Mouse (Mus musculus) neural tube, embryonic 12.5 days (tissue): ENCODE results near the gene Six3. TPM values are rescaled to one million over a fixed set of nuclear protein-coding genes. Genes with fewer than 3 reads are reported as not detected.
A peak's percentile ranks its signal among the peaks of the same experiment; 100 is the strongest.

Experiments used
- ATAC-seq: fragments of 200-750 bp; cut with Nextera tagmentation; 2 replicates; pipeline ENCODE4 v1.8.0; 2017; ENCODE audit warnings: low read depth, mild to moderate bottlenecking, moderate TSS enrichment, moderate library complexity; ENCODE audit not compliant: low FRiP score
- H3K27ac ChIP-seq: fragments of 300-500 bp; sonication (generic); 2 replicates; pipeline ENCODE4 v1.5.1; 2016
- H3K27me3 ChIP-seq: fragments of 300-500 bp; sonication (generic); replicated peaks from 2 replicates; pipeline ENCODE4 v1.6.1; 2016; ENCODE audit warnings: mild to moderate bottlenecking
- H3K36me3 ChIP-seq: fragments of 300-500 bp; sonication (generic); 2 replicates; pipeline ENCODE4 v1.6.1; 2016; ENCODE audit warnings: mild to moderate bottlenecking
- H3K4me1 ChIP-seq: fragments of 300-500 bp; sonication (generic); 2 replicates; pipeline ENCODE4 v1.6.1; 2016
- H3K4me2 ChIP-seq: fragments of 300-500 bp; sonication (generic); replicated peaks from 2 replicates; pipeline ENCODE4 v1.6.1; 2016; ENCODE audit warnings: mild to moderate bottlenecking
- H3K4me3 ChIP-seq: fragments of 300-500 bp; sonication (generic); 2 replicates; pipeline ENCODE4 v1.5.1; 2016
- H3K9ac ChIP-seq: fragments of 300-500 bp; sonication (generic); 2 replicates; pipeline ENCODE4 v1.6.1; 2016; ENCODE audit warnings: mild to moderate bottlenecking
- H3K9me3 ChIP-seq: fragments of 300-500 bp; sonication (generic); 2 replicates; pipeline ENCODE4 v1.6.1; 2016; ENCODE audit warnings: mild to moderate bottlenecking
- WGBS: fragments of 180-500 bp; shearing (Covaris S2); methylation state at CpG from one replicate; pipeline ENCODE4 v1.1.7; 2016; 5-methylcytosine and 5-hydroxymethylcytosine counted together
- polyA plus RNA-seq: library from polyadenylated mRNA; unstranded; fragments of >200 nt; fragmentation: Nextera tagmentation; extraction: Ambion mirVana; gene quantifications from 2 replicates; pipeline ENCODE4 v1.2.1, GENCODE M21; 2016

The Six3 gene
- polyA plus RNA-seq, 1 experiment from 2014 or later: not detected

GRCm38 (mm10) chr17:85614722-85615331 is 1.4 kb downstream of the Six3 start:
- H3K4me1 ChIP-seq: 0 out of 2 replicates have a peak, but pooled peaks cover 3% of the 10 kb centered on the region
- H3K9me3 ChIP-seq: no peaks in the 10 kb centered on the region
- no peak overlapping the region for H3K9ac ChIP-seq
- no peak overlapping the region for H3K4me3 ChIP-seq
- peaks cover 100% of the 10 kb centered on the region for H3K27me3 ChIP-seq
- WGBS: 2% methylated on average over 38 of the region's 38 CpGs
- no peak for ATAC-seq
- no peak overlapping the region for H3K27ac ChIP-seq
- no peaks in the 10 kb centered on the region for H3K36me3 ChIP-seq
- no peak overlapping the region for H3K4me2 ChIP-seq

DNA sequence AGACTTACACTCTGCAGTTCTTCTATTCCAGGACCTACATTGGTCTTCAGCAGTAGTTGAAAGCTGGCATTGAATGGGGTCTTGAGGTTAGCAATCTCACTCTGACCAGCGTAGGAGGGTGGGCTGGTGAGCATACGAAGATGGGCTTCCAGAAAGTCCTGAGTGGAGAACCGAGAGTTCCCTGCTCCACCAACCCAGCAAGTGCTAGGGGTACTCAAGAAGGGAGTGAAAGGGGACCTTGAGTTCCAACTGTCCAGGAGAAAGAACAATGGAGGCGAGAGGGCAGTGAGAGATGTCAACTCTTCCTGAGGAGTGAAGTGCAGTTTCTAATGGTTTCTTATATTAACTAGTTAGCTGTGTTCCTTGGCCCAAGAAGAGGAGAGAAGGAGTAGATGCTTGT is 2.2 kb downstream of the Six3 start:
- no peaks in the 10 kb centered on the region for H3K36me3 ChIP-seq
- 0 out of 2 replicates have a peak, but pooled peaks cover 4% of the 10 kb centered on the region for H3K4me1 ChIP-seq
- peaks cover 100% of the 10 kb centered on the region for H3K27me3 ChIP-seq
- H3K9ac ChIP-seq: no peak overlapping the region
- no peak for ATAC-seq
- H3K4me2 ChIP-seq: no peak overlapping the region
- 0% methylated on average over 4 of the region's 4 CpGs for WGBS
- no peak overlapping the region for H3K27ac ChIP-seq
- no peak overlapping the region for H3K4me3 ChIP-seq
- H3K9me3 ChIP-seq: no peaks in the 10 kb centered on the region

GRCm38 (mm10) chr17:85616526-85617500 is 3.4 kb downstream of the Six3 start:
- Histone ChIP-seq H3K4me2 (no peak overlapping the region), H3K27me3 (peaks cover 100% of the 10 kb centered on the region), H3K9me3 (no peaks in the 10 kb centered on the region), H3K9ac (no peak overlapping the region), H3K4me3 (no peak overlapping the region), H3K36me3 (no peaks in the 10 kb centered on the region), H3K4me1 (peaks cover 16% of the 10 kb centered on the region), H3K27ac (no peak overlapping the region)
- ATAC-seq: no peak
- WGBS: under 1% methylated on average over 41 of the region's 41 CpGs

DNA sequence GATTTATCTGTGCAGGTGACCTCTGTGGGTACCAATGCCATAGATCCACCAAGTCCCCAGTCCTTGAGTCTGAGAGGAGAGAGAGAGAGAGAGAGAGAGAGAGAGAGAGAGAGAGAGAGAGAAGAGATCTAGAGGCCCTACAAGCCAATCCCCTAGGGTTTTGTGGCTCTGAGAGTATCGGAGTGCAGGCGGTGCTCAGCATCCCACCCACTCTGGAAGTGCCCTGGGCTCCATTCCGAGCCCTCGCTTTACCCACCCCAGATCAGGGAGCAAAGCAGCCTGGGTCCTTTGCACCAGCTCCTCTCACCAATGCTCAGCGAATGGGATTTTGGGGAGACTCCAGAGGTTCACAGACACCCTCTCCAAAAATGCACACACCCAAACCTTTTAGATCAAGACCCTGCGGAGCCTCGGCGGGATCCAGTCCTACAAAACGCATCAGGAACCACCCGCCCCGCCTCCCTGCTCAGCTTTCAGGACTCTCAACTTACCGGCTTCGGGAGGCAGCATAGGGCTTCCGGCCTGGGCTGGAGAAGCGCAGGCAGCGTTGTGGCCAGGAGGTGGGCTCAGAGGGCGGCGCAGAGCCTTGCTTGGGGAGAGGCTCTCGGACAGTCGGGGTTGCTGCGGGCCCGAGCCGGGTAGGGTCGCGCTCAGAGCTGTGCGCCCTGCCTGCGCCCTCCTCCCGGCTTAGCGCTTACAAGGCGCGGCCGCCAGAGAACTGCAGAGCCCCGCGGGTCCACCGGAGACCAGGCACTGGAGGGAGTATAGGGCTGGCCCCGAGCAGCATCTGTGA is 4.4 kb downstream of the Six3 start:
- peaks cover 17% of the 10 kb centered on the region for H3K4me1 ChIP-seq
- no peak overlapping the region for H3K9ac ChIP-seq
- H3K4me2 ChIP-seq: peak overlapping the region; percentile 30; the same call in 1 of the 2 replicates
- 0 out of 2 replicates have a peak, but pooled peaks have one; percentile 10 for ATAC-seq
- H3K4me3 ChIP-seq: no peak overlapping the region
- H3K27me3 ChIP-seq: peaks cover 100% of the 10 kb centered on the region
- H3K9me3 ChIP-seq: no peaks in the 10 kb centered on the region
- under 1% methylated on average over 36 of the region's 36 CpGs for WGBS
- H3K36me3 ChIP-seq: no peaks in the 10 kb centered on the region
- H3K27ac ChIP-seq: no peak overlapping the region

GRCm38 (mm10) chr17:85618359-85619112 is 5.1 kb downstream of the Six3 start:
- Histone ChIP-seq H3K4me3 (no peak overlapping the region), H3K36me3 (no peaks in the 10 kb centered on the region), H3K27me3 (peaks cover 100% of the 10 kb centered on the region), H3K9ac (no peak overlapping the region), H3K4me1 (peaks cover 17% of the 10 kb centered on the region), H3K9me3 (no peaks in the 10 kb centered on the region), H3K4me2 (peak overlapping the region; percentile 30; the same call in 1 of the 2 replicates), H3K27ac (no peak overlapping the region)
- ATAC-seq: no peak
- under 1% methylated on average over 34 of the region's 34 CpGs for WGBS

GRCm38 (mm10) chr17:85619113-85620085 is 6.0 kb downstream of the Six3 start:
- under 1% methylated on average over 20 of the region's 20 CpGs for WGBS
- Histone ChIP-seq H3K9ac (no peak overlapping the region), H3K27me3 (peaks cover 94% of the 10 kb centered on the region), H3K36me3 (no peaks in the 10 kb centered on the region), H3K4me3 (no peak overlapping the region), H3K4me2 (no peak overlapping the region), H3K9me3 (no peaks in the 10 kb centered on the region), H3K27ac (no peak overlapping the region), H3K4me1 (peaks cover 17% of the 10 kb centered on the region)
- no peak for ATAC-seq

DNA sequence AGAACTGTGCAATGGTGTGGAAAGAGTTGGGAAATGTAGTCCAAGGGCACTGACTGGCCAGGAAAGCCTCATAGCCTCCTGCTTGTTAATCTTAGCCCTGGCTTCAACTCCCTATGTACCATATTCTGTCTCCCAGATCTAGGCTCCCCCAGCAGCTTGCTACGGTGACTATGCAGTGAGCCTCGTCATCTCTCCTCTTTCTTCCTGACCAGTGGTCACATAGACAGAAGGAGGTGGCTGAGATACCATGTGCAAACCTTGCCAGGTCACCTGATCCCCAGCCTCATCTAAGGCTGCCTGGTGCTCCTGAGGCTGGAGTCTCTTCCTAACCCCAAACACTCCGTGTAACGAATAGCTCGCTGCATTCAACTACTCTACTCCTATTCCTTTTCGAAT is 6.7 kb downstream of the Six3 start:
- under 1% methylated on average over 6 of the region's 6 CpGs for WGBS
- Histone ChIP-seq H3K27ac (no peak overlapping the region), H3K27me3 (peaks cover 91% of the 10 kb centered on the region), H3K36me3 (no peaks in the 10 kb centered on the region), H3K4me3 (no peak overlapping the region), H3K4me1 (peaks cover 17% of the 10 kb centered on the region), H3K4me2 (no peak overlapping the region), H3K9ac (no peak overlapping the region), H3K9me3 (no peaks in the 10 kb centered on the region)
- no peak for ATAC-seq

DNA sequence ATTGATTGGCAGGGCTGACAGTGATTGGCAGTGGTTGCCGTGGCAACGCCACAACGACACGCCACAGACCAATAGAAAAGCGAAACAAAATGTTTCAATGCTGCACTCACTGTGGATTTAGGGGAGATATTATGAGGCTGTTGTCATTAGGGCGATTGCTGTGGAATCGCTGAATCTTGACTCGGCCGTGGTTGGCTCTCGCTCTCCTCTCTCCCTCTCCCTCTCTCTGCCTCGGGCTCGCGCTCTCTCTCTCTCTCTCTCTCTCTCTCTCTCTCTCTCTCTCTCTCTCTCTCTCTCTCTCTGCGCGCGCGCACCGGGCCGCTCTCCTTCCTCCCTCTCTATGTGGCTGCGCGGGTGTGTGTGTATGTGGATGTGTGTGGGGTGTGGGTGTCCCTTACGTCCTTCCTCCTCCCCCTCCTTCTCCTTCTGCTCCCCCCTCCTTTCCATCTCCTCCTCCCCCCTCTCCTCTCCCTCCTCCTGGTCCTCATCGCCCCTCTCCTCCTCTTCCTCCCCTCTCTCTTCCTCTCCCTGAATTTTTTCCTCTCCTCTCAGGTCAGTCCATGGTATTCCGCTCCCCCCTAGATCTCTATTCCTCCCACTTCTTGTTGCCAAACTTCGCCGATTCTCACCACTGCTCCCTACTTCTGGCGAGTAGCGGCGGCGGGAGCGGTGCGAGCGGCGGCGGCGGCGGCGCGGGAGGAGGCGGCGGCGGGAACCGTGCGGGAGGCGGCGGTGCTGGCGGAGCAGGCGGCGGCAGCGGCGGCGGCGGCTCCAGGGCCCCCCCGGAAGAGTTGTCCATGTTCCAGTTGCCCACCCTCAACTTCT is 7.5 kb downstream of the Six3 start:
- no peak overlapping the region for H3K9ac ChIP-seq

DNA sequence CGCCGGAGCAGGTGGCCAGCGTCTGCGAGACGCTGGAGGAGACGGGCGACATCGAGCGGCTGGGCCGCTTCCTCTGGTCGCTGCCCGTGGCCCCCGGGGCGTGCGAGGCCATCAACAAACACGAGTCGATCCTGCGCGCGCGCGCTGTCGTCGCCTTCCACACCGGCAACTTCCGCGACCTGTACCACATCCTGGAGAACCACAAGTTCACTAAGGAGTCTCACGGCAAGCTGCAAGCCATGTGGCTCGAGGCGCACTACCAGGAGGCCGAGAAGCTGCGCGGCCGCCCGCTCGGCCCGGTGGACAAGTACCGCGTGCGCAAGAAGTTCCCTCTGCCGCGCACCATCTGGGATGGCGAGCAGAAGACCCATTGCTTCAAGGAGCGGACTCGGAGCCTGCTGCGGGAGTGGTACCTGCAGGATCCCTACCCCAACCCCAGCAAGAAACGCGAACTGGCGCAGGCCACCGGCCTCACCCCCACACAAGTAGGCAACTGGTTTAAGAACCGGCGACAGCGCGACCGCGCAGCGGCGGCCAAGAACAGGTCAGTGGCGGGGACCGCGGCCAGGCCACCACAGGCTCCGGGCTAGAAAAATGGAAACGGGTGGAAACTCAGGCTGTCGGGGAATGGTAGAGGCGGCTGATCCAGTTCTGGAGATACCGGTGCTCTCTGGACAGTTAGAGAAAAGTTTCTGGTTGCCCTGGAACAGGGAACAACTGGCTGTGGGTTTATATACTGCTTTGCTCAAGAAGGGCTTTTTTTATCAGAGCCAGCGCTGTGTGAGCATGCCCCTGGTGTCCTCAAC is 8.3 kb downstream of the Six3 start:
- Histone ChIP-seq H3K4me2 (peak overlapping the region; percentile 31; the same call in 1 of the 2 replicates), H3K36me3 (no peaks in the 10 kb centered on the region), H3K27ac (no peak overlapping the region), H3K27me3 (peaks cover 91% of the 10 kb centered on the region), H3K9ac (no peak overlapping the region), H3K4me1 (peaks cover 17% of the 10 kb centered on the region), H3K9me3 (no peaks in the 10 kb centered on the region), H3K4me3 (peak overlapping the region; percentile 19)
- no peak for ATAC-seq
- WGBS: under 1% methylated on average over 67 of the region's 67 CpGs

More for the DNA sequence above, 7.5 kb downstream of the Six3 start:
- no peaks in the 10 kb centered on the region for H3K36me3 ChIP-seq
- no peak for ATAC-seq
- WGBS: under 1% methylated on average over 51 of the region's 54 CpGs
- H3K4me3 ChIP-seq: peak overlapping the region; percentile 19
- H3K9me3 ChIP-seq: no peaks in the 10 kb centered on the region
- peaks cover 17% of the 10 kb centered on the region for H3K4me1 ChIP-seq
- peaks cover 91% of the 10 kb centered on the region for H3K27me3 ChIP-seq
- H3K27ac ChIP-seq: no peak overlapping the region
- H3K4me2 ChIP-seq: peak overlapping the region; percentile 31; the same call in 1 of the 2 replicates
